Mouse (Mus musculus) forebrain, embryonic 14.5 days (tissue): ENCODE results near the gene Txnl4b. TPM values are rescaled to one million over a fixed set of nuclear protein-coding genes. Genes with fewer than 3 reads are reported as not detected.

Source experiments
- ATAC-seq: fragments of 200-750 bp; cut with Nextera tagmentation; 2 replicates; pipeline ENCODE4 v1.8.0; 2017; ENCODE audit warnings: mild to moderate bottlenecking, moderate library complexity
- DNase-seq: peaks from one replicate; pipeline ENCODE4 v3.0.0-alpha.2; 2015; ENCODE audit warnings: low spot score
- H3K27ac ChIP-seq: fragments of 300-500 bp; sonication (generic); 2 replicates; pipeline ENCODE4 v1.5.1; 2014; ENCODE audit warnings: low read depth, mild to moderate bottlenecking, control low read depth, low read length, moderate library complexity
- H3K27me3 ChIP-seq: fragments of 300-500 bp; sonication (generic); replicated peaks from 2 replicates; pipeline ENCODE4 v1.6.1; 2014; ENCODE audit warnings: low read length, control low read depth, mixed read lengths; ENCODE audit not compliant: control insufficient read depth, insufficient read depth
- H3K36me3 ChIP-seq: fragments of 300-500 bp; sonication (generic); 2 replicates; pipeline ENCODE4 v1.6.1; 2014; ENCODE audit warnings: low read length, control low read depth; ENCODE audit not compliant: control insufficient read depth, insufficient read depth
- H3K4me1 ChIP-seq: fragments of 300-500 bp; sonication (generic); 2 replicates; pipeline ENCODE4 v1.6.1; 2014; ENCODE audit warnings: antibody characterized with exemption, low read length, control low read depth; ENCODE audit not compliant: control insufficient read depth, insufficient read depth
- H3K4me2 ChIP-seq: fragments of 300-500 bp; sonication (generic); 2 replicates; pipeline ENCODE4 v1.6.1; 2014; ENCODE audit warnings: mild to moderate bottlenecking, control low read depth, low read length
- H3K4me3 ChIP-seq: fragments of 300-500 bp; sonication (generic); 2 replicates; pipeline ENCODE4 v1.5.1; 2014; ENCODE audit warnings: low read depth, low read length, control low read depth
- H3K9ac ChIP-seq: fragments of 300-500 bp; sonication (generic); 2 replicates; pipeline ENCODE4 v1.6.1; 2014; ENCODE audit warnings: mild to moderate bottlenecking, low read length, control low read depth, moderate library complexity
- H3K9me3 ChIP-seq: fragments of 300-500 bp; sonication (generic); replicated peaks from 2 replicates; pipeline ENCODE4 v1.6.1; 2016; ENCODE audit warnings: low read length, control low read depth, mixed read lengths; ENCODE audit not compliant: control insufficient read depth
- WGBS: fragments of 180-500 bp; shearing (Covaris S2); extraction: QIAGEN DNeasy Blood & Tissue Kit; methylation state at CpG from one replicate; pipeline ENCODE4 v1.1.7; 2014; 5-methylcytosine and 5-hydroxymethylcytosine counted together
- polyA plus RNA-seq: library from polyadenylated mRNA; unstranded; fragments of >200 nt; fragmentation: Nextera tagmentation; extraction: Ambion mirVana; gene quantifications from 2 replicates; pipeline ENCODE4 v1.2.1, GENCODE M21; 2014

Txnl4b gene
- polyA plus RNA-seq, 1 experiment from 2014 or later, result 33.4 TPM

- peaks cover 40% of the 10 kb centered on the region for H3K36me3 ChIP-seq
- no peak overlapping the region for H3K27ac ChIP-seq
- H3K4me3 ChIP-seq, result no peak overlapping the region
- H3K4me1 ChIP-seq, result no peaks in the 10 kb centered on the region
- no peaks in the 10 kb centered on the region for H3K9me3 ChIP-seq
- DNase-seq (no peak), ATAC-seq (no peak)
- no peaks in the 10 kb centered on the region for H3K27me3 ChIP-seq
- no peak overlapping the region for H3K9ac ChIP-seq
- 92% methylated on average over 9 of the region's 9 CpGs for WGBS
- H3K4me2 ChIP-seq, result no peak overlapping the region
These were observed 25.2 kb downstream of the Txnl4b start for GRCm38 (mm10) chr8:109590901-109591300.

GRCm38 (mm10) chr8:109591367-109591766 is 25.7 kb downstream of the Txnl4b start:
- H3K4me2 ChIP-seq, result no peak overlapping the region
- peaks cover 40% of the 10 kb centered on the region for H3K36me3 ChIP-seq
- DNase-seq (no peak), ATAC-seq (no peak)
- WGBS, result 84% methylated on average over 3 of the region's 3 CpGs
- H3K4me1 ChIP-seq, result no peaks in the 10 kb centered on the region
- H3K27ac ChIP-seq, result no peak overlapping the region
- no peaks in the 10 kb centered on the region for H3K27me3 ChIP-seq
- H3K4me3 ChIP-seq, result no peak overlapping the region
- H3K9me3 ChIP-seq, result no peaks in the 10 kb centered on the region
- no peak overlapping the region for H3K9ac ChIP-seq

- Histone ChIP-seq H3K4me1 (no peaks in the 10 kb centered on the region), H3K9ac (no peak overlapping the region), H3K36me3 (peaks cover 40% of the 10 kb centered on the region), H3K9me3 (no peaks in the 10 kb centered on the region), H3K27ac (no peak overlapping the region), H3K4me3 (no peak overlapping the region), H3K27me3 (no peaks in the 10 kb centered on the region), H3K4me2 (no peak overlapping the region)
- WGBS, result 85% methylated on average over 5 of the region's 5 CpGs
- no peak for DNase-seq
- ATAC-seq, result no peak
These were observed 26.5 kb downstream of the Txnl4b start for GRCm38 (mm10) chr8:109592164-109592563.

- H3K4me2 ChIP-seq, result no peak overlapping the region
- H3K9ac ChIP-seq, result no peak overlapping the region
- no peak overlapping the region for H3K4me3 ChIP-seq
- ATAC-seq, result no peak
- no peaks in the 10 kb centered on the region for H3K4me1 ChIP-seq
- H3K27me3 ChIP-seq, result no peaks in the 10 kb centered on the region
- WGBS, result 84% methylated on average over 6 of the region's 6 CpGs
- H3K27ac ChIP-seq, result no peak overlapping the region
- peak; percentile 40 for DNase-seq
- H3K36me3 ChIP-seq, result peaks cover 40% of the 10 kb centered on the region
- H3K9me3 ChIP-seq, result no peaks in the 10 kb centered on the region
These were observed 27.6 kb downstream of the Txnl4b start for GRCm38 (mm10) chr8:109593117-109593788.

- no peaks in the 10 kb centered on the region for H3K9me3 ChIP-seq
- no peaks in the 10 kb centered on the region for H3K27me3 ChIP-seq
- WGBS, result 50% methylated on average over 8 of the region's 8 CpGs
- no peak overlapping the region for H3K4me3 ChIP-seq
- DNase-seq, result peak; percentile 34
- ATAC-seq, result no peak
- peaks cover 44% of the 10 kb centered on the region for H3K36me3 ChIP-seq
- H3K27ac ChIP-seq, result no peak overlapping the region
- H3K4me2 ChIP-seq, result no peak overlapping the region
- H3K4me1 ChIP-seq, result no peaks in the 10 kb centered on the region
- H3K9ac ChIP-seq, result no peak overlapping the region
These were observed 30.2 kb downstream of the Txnl4b start for GRCm38 (mm10) chr8:109595854-109596253.

- WGBS, result 87% methylated on average over 2 of the region's 2 CpGs
- H3K27me3 ChIP-seq, result no peaks in the 10 kb centered on the region
- H3K4me2 ChIP-seq, result no peak overlapping the region
- H3K27ac ChIP-seq, result no peak overlapping the region
- DNase-seq, result no peak
- H3K36me3 ChIP-seq, result peaks cover 24% of the 10 kb centered on the region
- H3K4me3 ChIP-seq, result no peak overlapping the region
- no peak overlapping the region for H3K9ac ChIP-seq
- no peaks in the 10 kb centered on the region for H3K9me3 ChIP-seq
- peaks cover 6% of the 10 kb centered on the region; the same call in 1 of the 2 replicates for H3K4me1 ChIP-seq
- no peak for ATAC-seq
These were observed 41.0 kb downstream of the Txnl4b start for GRCm38 (mm10) chr8:109606725-109607124.

GRCm38 (mm10) chr8:109607650-109608049 is 42.0 kb downstream of the Txnl4b start:
- no peaks in the 10 kb centered on the region for H3K9me3 ChIP-seq
- no peaks in the 10 kb centered on the region for H3K27me3 ChIP-seq
- peak overlapping the region; percentile 86 for H3K4me2 ChIP-seq
- H3K9ac ChIP-seq, result peak overlapping the region; percentile 71
- peaks cover 20% of the 10 kb centered on the region for H3K36me3 ChIP-seq
- H3K27ac ChIP-seq, result no peak overlapping the region
- DNase-seq, result peak; percentile 21
- H3K4me1 ChIP-seq, result peaks cover 6% of the 10 kb centered on the region; the same call in 1 of the 2 replicates
- peak overlapping the region; percentile 55 for H3K4me3 ChIP-seq
- 6% methylated on average over 12 of the region's 12 CpGs for WGBS
- no peak for ATAC-seq

- Histone ChIP-seq H3K4me3 (peak within 1 kb of the TSS; percentile 55), H3K9me3 (no peaks in the 10 kb centered on the region), H3K4me1 (peaks cover 6% of the 10 kb centered on the region; the same call in 1 of the 2 replicates), H3K27ac (peak within 1 kb of the TSS; percentile 92), H3K4me2 (peak within 1 kb of the TSS; percentile 86), H3K27me3 (no peaks in the 10 kb centered on the region), H3K36me3 (peaks cover 11% of the 10 kb centered on the region; the same call in 1 of the 2 replicates), H3K9ac (peak within 1 kb of the TSS; percentile 71)
- ATAC-seq (peak; percentile 100), DNase-seq (peak; percentile 98)
- WGBS, result under 1% methylated on average over 42 of the region's 42 CpGs
These were observed 42.8 kb downstream of the Txnl4b start, which contains the start of gene Dhodh for GRCm38 (mm10) chr8:109608271-109609152. TSS of gene Dhodh (minus strand) at chr8:109608673.
